8 mouse cellular contexts compared by ENCODE assay signal in genomic region chr3:136007846-136008245, GRCm38 (mm10).
A peak's percentile ranks its signal among the peaks of the same experiment; 100 is the strongest.
DNase-seq lines count a peak whose midpoint lies in the region; ATAC-seq and TF ChIP-seq lines count a peak whose summit lies in the region.

No protein-coding gene starts in this region.

- H3K27ac ChIP-seq in kidney, embryonic 14.5 days (ENCODE audit: low read depth, low read length) = no peak overlapping the region
- no peak overlapping the region for H3K27ac ChIP-seq in intestine, embryonic 16.5 days (ENCODE audit: low read length)
- no peak overlapping the region for H3K27ac ChIP-seq in limb, embryonic 15.5 days
- no peak overlapping the region for H3K27ac ChIP-seq in stomach, postnatal 0 days (replicated peaks)
- H3K27ac ChIP-seq in gastrocnemius, adult 2 months = no peak overlapping the region

- WGBS in kidney, embryonic 14.5 days = 30% methylated on average over 9 of the region's 9 CpGs
- WGBS in intestine, embryonic 16.5 days = 20% methylated on average over 9 of the region's 9 CpGs
- 30% methylated on average over 9 of the region's 9 CpGs for WGBS in limb, embryonic 15.5 days
- WGBS in stomach, postnatal 0 days = 20% methylated on average over 9 of the region's 9 CpGs

- 0 out of 2 replicates have a peak, but pooled peaks cover 6% of the 10 kb centered on the region for H3K4me1 ChIP-seq in kidney, embryonic 14.5 days (ENCODE audit: control insufficient read depth, insufficient read depth, low read length)
- H3K4me1 ChIP-seq in intestine, embryonic 16.5 days (ENCODE audit: control insufficient read depth, insufficient read depth, low read length) = 0 out of 2 replicates have a peak, but pooled peaks cover 6% of the 10 kb centered on the region
- H3K4me1 ChIP-seq in limb, embryonic 15.5 days = peaks cover 3% of the 10 kb centered on the region; the same call in 1 of the 2 replicates
- no peaks in the 10 kb centered on the region for H3K4me1 ChIP-seq in stomach, postnatal 0 days (replicated peaks; ENCODE audit: control insufficient read depth, insufficient read depth)

- intact Hi-C loops in gastrocnemius, adult 2 months (cut with DNase I) = no loop called here

- no peak for TF ChIP-seq CTCF in stomach, postnatal 0 days (IDR thresholded peaks at IDR 0.05; ENCODE audit: low read depth)
- no peak for TF ChIP-seq CTCF in gastrocnemius, adult 2 months (IDR thresholded peaks at IDR 0.05)

- peak overlapping the region; percentile 29 for H3K4me2 ChIP-seq in kidney, embryonic 14.5 days (replicated peaks; ENCODE audit: low read depth, low read length)
- peak overlapping the region; percentile 34 for H3K4me2 ChIP-seq in intestine, embryonic 16.5 days (ENCODE audit: low read depth, low read length)
- peak overlapping the region; percentile 34 for H3K4me2 ChIP-seq in limb, embryonic 15.5 days
- H3K4me2 ChIP-seq in stomach, postnatal 0 days (replicated peaks; ENCODE audit: low read depth) = peak overlapping the region; percentile 45

- peak; percentile 83; the same call in 1 of the 2 replicates for ATAC-seq in kidney, embryonic 14.5 days (ENCODE audit: low FRiP score, low TSS enrichment)
- ATAC-seq in intestine, embryonic 16.5 days = peak; percentile 88
- no peak for ATAC-seq in limb, embryonic 15.5 days (ENCODE audit: insufficient number of reproducible peaks, low FRiP score, low TSS enrichment, low read depth)
- ATAC-seq in stomach, postnatal 0 days (ENCODE audit: low FRiP score, low TSS enrichment) = peak; percentile 54; the same call in 1 of the 2 replicates

- no peaks in the 10 kb centered on the region for H3K9me3 ChIP-seq in kidney, embryonic 14.5 days (ENCODE audit: control insufficient read depth, low read length)
- H3K9me3 ChIP-seq in intestine, embryonic 16.5 days (ENCODE audit: control insufficient read depth, low read length) = no peaks in the 10 kb centered on the region
- H3K9me3 ChIP-seq in limb, embryonic 15.5 days = no peaks in the 10 kb centered on the region
- H3K9me3 ChIP-seq in stomach, postnatal 0 days (ENCODE audit: control insufficient read depth, low read length) = no peaks in the 10 kb centered on the region

- H3K27me3 ChIP-seq in kidney, embryonic 14.5 days (ENCODE audit: control insufficient read depth, insufficient read depth, low read length) = no peaks in the 10 kb centered on the region
- no peaks in the 10 kb centered on the region for H3K27me3 ChIP-seq in intestine, embryonic 16.5 days (replicated peaks; ENCODE audit: control insufficient read depth, insufficient read depth, low read length)
- no peaks in the 10 kb centered on the region for H3K27me3 ChIP-seq in limb, embryonic 15.5 days
- H3K27me3 ChIP-seq in stomach, postnatal 0 days (ENCODE audit: control insufficient read depth, insufficient read depth, low read length) = no peaks in the 10 kb centered on the region

- H3K36me3 ChIP-seq in kidney, embryonic 14.5 days (ENCODE audit: control insufficient read depth, insufficient read depth, low read length) = no peaks in the 10 kb centered on the region
- H3K36me3 ChIP-seq in intestine, embryonic 16.5 days (ENCODE audit: control insufficient read depth, insufficient read depth, low read length) = no peaks in the 10 kb centered on the region
- H3K36me3 ChIP-seq in limb, embryonic 15.5 days = no peaks in the 10 kb centered on the region
- no peaks in the 10 kb centered on the region for H3K36me3 ChIP-seq in stomach, postnatal 0 days (ENCODE audit: control insufficient read depth, insufficient read depth, low read length)

- peak overlapping the region; percentile 13; the same call in 1 of the 2 replicates for H3K4me3 ChIP-seq in kidney, embryonic 14.5 days (ENCODE audit: low read length)
- 0 out of 2 replicates have a peak overlapping the region, but pooled peaks have one; percentile 8 for H3K4me3 ChIP-seq in intestine, embryonic 16.5 days (ENCODE audit: low read length)
- H3K4me3 ChIP-seq in limb, embryonic 15.5 days = no peak overlapping the region
- H3K4me3 ChIP-seq in stomach, postnatal 0 days (ENCODE audit: low read depth, low read length) = peak overlapping the region; percentile 4; the same call in 1 of the 2 replicates
- no peak overlapping the region; the same call in 1 of the 2 replicates for H3K4me3 ChIP-seq in gastrocnemius, adult 2 months

- no peak for DNase-seq in kidney, adult 8-10 months
- DNase-seq in cerebellum, adult 18-20 months = peak; percentile 54 to 67
- peak; percentile 25 to 29 for DNase-seq in frontal cortex, postnatal 14 days (ENCODE audit: low spot score in 2 of 2)
- peak; percentile 48 for DNase-seq in stomach, postnatal 0 days (ENCODE audit: low spot score)
- no peak for DNase-seq in gastrocnemius, adult 2 months

- no peak for TF ChIP-seq EP300 in stomach, postnatal 0 days (optimal IDR thresholded peaks at IDR 0.05)

- H3K9ac ChIP-seq in kidney, embryonic 14.5 days (ENCODE audit: low read depth, low read length) = no peak overlapping the region
- no peak overlapping the region for H3K9ac ChIP-seq in intestine, embryonic 16.5 days (ENCODE audit: low read depth, low read length)
- no peak overlapping the region for H3K9ac ChIP-seq in limb, embryonic 15.5 days
- no peak overlapping the region for H3K9ac ChIP-seq in stomach, postnatal 0 days (ENCODE audit: low read length)

Comparison
In these comparisons a context has a peak if more than half of its experiments do, and no peak if none do; other contexts are left out.
1. H3K4me3 ChIP-seq: peak in kidney, embryonic 14.5 days (single experiment), intestine, embryonic 16.5 days (single experiment) and stomach, postnatal 0 days (single experiment); none in limb, embryonic 15.5 days (single experiment) and gastrocnemius, adult 2 months (single experiment).
2. DNase-seq: peak in cerebellum, adult 18-20 months (2 of 2), frontal cortex, postnatal 14 days (2 of 2) and stomach, postnatal 0 days (single experiment); none in kidney, adult 8-10 months (0 of 2) and gastrocnemius, adult 2 months (single experiment).
3. Peak in every context shown above with its lines, with median percentiles within 50 percentile points of each other: H3K4me2 ChIP-seq.